Mouse (Mus musculus) heart, postnatal 36 days (tissue): ENCODE results near the gene Slc8a3. TPM values are rescaled to one million over a fixed set of nuclear protein-coding genes. Genes with fewer than 3 reads are reported as not detected.

ENCODE experiments used
- DNase-seq, 2 experiments: peaks; one replicate each; pipeline ENCODE4 v3.0.0; 2021 to 2022
- intact Hi-C: fragments of 180-260 bp; cut with DNase I; formaldehyde crosslinking; loops from one replicate; pipeline ENCODE4 v1.15.1; 2025
- total RNA-seq, 2 experiments: library from RNA; stranded (reverse); gene quantifications; 2 replicates each; pipeline ENCODE4 v1.2.3; 2021

The Slc8a3 gene
- total RNA-seq, 2 experiments from 2014 or later: 0.22 TPM; not detected in 1

- intact Hi-C loops: no loop called here
- DNase-seq: no peak
Observed at GRCm38 (mm10) chr12:81241096-81241495, 91.9 kb downstream of the Slc8a3 start.

DNA sequence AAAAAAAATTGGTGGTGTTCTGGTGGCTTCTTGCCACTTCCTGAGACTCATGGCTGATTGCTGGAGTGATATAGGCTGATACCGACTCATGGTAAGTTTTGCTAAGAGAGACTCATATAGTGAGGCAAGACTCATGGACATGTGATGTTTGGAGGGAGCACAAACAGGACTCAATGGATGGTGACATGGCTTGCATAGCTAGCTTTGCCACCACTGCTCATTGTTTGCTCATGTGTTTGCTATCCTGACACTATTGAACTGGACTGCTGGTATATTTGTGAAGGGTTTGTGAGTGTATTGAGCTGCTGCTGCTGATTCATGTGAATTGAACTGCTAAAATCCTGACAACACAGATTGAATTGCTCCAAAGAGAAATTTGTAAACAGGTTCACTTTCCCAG, 95.8 kb downstream of the Slc8a3 start:
- intact Hi-C loops: no loop called here
- no peak for DNase-seq

GRCm38 (mm10) chr12:81235456-81236330, 97.3 kb downstream of the Slc8a3 start:
- intact Hi-C loops: no loop called here

DNA sequence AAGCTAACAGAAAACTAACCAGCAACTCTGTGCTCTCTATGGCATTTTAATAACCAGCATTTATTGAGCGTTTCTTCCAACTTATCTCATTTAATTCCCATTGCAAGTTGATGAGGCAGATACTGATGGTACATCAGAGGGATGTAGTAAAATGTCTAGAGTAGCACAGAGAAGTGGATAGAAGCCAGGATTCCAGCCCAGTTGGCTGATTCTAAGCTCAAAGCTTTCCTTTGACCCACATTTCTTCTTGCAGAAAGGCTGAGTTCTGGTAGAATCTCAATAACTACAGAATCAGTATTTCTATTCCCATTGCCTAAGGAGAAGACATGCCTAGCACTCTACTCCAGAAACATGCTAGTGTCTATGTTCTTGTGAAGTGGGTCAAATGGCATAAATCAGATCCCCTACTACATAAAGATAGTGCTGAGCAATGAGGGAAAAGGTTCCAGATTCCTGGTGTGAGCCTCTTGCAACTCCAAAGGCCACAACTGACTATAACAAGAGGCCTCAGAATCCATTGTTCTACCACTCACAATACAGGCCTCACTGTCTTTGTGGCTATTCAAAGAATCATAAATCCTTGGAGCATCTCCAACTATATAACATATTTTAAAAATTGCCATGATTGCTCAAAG, 99.1 kb downstream of the Slc8a3 start:
- DNase-seq: no peak
- intact Hi-C loops: no loop called here

More at GRCm38 (mm10) chr12:81235456-81236330, 97.3 kb downstream of the Slc8a3 start:
- no peak for DNase-seq

DNA sequence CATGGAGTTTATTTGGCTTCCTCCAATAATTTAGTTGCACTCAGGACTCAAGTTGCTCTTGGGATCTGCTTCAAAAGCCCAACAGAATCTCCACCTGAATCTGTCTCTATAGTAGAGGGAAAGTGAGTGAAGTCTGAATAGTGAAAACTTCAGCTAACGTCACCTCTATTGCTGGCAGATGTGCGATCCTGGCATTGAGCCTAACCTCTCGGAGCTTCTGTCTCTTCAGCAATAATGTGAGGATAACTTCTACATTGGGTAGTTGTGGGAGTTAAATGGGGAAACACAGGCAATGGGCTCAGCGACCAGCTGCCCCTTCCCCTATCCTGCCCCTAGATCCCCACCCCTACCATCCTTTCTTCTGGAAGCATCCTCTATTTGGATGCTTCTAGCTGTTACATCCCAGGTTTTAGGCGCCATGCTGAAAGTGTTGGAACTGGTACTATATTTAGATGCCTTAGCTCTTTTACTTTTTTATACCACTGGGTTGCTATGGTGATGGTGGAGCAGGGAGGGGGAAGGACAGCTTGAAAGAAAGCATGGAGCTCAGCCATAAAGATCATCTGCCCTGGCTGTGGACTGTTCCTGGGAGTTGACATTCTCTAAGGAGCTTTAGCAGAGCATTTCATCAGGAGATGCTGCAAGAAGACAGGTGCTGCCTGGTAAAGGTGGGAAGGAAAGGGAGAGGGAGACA, 105.1 kb downstream of the Slc8a3 start:
- DNase-seq: no peak
- intact Hi-C loops: no loop called here

DNA sequence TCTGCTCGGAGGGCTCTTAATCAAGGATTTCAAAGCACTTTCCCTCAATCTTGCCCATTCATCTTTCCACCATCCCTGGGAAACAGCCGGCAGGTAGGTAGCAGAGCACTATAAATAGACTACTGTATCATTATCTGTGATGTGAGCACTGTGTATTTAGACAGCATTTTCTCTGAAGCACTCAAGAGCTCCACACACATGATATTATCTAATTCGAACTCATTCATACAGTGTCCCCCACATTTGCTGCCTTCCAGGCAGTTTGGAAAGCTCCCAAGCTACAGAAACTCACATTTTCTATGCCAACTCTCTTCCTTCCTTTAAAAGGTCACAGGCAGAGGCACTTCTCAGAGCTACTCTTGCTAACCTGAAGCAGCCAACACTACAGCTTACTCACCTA, 106.4 kb downstream of the Slc8a3 start:
- no peak for DNase-seq
- intact Hi-C loops: no loop called here

GRCm38 (mm10) chr12:81225966-81226577, 106.9 kb downstream of the Slc8a3 start:
- intact Hi-C loops: no loop called here
- DNase-seq: no peak

DNA sequence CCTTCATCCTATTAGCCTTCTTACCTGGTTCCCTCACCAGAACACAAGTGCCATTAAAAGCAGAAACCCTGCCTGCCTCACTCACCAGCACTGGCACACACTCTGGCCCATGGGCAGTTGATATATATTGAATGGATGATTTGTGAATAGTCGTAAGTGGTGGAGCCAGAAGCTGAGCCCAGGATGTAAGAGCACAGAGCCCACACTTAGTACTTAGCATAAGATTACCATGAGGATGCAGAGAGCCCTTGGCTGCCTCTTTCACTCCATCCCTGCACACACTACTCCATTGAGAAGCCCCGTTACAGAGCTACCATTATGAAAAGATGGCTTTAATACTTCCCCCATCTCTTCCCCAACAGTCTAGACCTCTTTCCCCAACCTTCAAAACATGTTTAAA, 108.1 kb downstream of the Slc8a3 start:
- intact Hi-C loops: no loop called here

DNA sequence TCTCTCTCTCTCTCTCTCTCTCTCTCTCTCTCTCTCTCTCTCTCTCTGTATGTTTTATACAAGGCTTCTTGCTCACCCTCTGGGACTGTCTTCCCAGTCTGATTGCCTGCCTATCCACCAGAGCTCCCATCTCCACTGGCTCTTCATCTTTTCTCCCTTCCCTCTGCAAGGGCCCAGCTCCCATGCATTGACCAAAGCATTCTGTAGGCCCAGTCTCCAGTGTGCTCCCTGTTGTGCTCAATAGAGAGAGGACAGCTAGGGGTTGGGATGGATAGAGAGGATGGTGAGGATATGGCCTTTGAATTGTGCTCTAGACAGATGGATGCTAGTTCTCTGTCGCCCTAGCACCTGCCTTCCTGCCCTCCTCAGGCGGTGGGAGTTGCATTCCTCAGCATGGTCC, 109.7 kb downstream of the Slc8a3 start:
- intact Hi-C loops: no loop called here
- no peak for DNase-seq

More for the DNA sequence above, 108.1 kb downstream of the Slc8a3 start:
- no peak for DNase-seq

GRCm38 (mm10) chr12:81219339-81219738, 113.6 kb downstream of the Slc8a3 start:
- DNase-seq: no peak
- intact Hi-C loops: no loop called here

DNA sequence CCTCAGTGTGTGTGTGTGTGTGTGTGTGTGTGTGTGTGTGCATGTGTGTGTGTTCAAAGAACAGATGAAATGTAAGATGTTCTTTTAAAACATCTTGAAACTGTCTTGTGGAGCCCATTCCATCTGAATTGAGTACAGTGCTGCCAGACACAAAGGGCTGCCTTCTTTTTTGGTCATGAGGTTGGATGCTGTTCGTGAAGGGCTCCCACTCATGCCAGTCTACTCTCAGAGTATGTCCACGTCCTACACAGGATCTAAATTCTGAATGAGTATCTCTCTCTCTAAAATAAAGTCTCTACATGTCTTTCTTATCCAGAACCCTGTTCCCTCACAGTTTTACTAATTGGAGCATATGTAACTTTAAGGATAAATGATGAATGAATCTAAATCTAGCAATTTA, 124.4 kb downstream of the Slc8a3 start:
- DNase-seq: no peak
- intact Hi-C loops: no loop called here

GRCm38 (mm10) chr12:81205619-81206560, 127.1 kb downstream of the Slc8a3 start:
- DNase-seq: peak; percentile 21 to 42
- intact Hi-C loops: no loop called here

- no peak for DNase-seq
- intact Hi-C loops: no loop called here
Observed at GRCm38 (mm10) chr12:81203226-81203625, 129.8 kb downstream of the Slc8a3 start.

DNA sequence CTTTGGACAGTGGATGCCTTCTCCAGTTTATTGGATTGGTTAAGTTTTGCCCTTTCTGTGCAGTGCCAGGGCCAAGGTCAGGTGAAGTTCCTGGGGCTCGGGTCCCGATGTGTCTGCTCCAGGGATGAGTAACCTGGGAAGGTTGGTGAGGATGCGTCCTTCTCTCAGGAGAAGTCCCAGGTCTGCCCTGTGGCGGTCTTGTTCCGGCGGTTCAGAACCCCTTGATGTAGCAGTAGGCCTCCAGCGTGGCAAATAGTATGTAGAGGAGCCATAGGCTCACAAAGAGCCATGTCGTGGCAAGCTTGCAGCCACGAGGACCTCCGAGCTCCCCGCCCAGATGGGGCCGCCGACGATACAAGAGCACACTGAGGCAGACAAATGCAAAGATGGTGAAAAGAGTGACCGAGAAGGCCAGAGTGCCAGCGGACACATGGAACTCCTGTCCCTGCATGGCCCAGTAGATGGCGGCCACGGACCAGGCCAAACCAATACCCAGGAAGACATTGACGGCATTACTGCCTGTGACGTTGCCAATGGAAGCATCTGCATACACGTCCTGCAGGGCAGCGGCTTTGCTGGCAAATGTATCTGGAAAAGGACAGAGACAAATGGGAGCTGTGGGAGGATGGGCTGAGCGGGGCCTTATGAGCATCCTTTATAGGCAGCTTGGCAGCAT, 133.6 kb downstream of the Slc8a3 start:
- intact Hi-C loops: loop anchor here (1.0 kb wide), 1 partner anchor 203 kb away; no protein-coding TSS in a partner anchor
- DNase-seq: peak; percentile 36 to 46

DNA sequence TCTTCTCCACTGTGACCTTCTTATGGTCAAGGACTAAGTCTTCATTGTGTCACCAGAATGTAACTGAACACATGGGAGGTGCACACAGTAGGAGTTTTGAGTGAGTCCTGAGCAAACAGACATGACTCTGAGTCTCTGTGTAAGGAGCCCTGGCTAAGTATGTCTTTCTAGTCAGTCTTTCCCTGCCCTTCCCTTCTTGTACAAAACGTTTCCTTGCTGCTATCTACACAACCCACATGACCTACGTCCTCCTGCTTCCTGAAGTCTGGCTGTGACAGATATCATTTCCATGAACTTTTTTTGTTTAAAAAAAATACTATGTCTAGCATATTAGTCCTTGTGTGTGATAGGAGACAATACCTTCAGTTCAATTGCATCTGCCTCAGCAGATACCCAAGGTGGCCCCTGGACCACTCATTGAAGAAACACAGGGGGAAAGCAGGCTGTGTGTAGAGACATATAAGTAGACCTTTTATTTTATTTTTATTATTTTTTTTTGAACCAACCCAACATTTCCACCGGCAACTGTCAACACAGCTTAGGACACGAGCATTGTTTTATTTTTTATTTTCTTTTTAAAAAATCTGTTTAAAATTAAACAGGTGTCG, 135.4 kb downstream of the Slc8a3 start:
- DNase-seq: no peak
- intact Hi-C loops: no loop called here

DNA sequence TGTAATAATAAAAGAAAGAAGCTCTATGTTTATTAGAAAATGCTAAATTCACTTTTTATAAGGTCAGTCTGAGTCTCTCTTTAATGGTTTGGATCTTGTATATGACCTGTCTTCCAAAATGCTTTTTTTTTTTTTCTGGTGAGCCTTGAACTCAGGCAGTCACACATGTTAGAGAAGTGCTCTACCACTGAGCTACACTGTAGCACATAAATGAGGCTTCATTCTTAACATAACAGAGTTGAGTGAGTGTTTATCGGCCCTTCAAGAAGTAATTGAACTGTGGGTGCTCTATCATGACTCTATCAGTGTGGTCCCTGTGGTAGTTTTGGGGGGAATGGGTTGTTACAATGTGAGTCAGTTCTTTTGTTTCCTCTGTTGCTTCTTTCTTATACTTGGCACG, 139.0 kb downstream of the Slc8a3 start:
- DNase-seq: no peak
- intact Hi-C loops: no loop called here

- intact Hi-C loops: no loop called here
- no peak for DNase-seq
Observed at GRCm38 (mm10) chr12:81189636-81190035, 143.3 kb downstream of the Slc8a3 start.

GRCm38 (mm10) chr12:81188996-81189395, 144.0 kb downstream of the Slc8a3 start:
- DNase-seq: no peak
- intact Hi-C loops: no loop called here

- no peak for DNase-seq
- intact Hi-C loops: no loop called here
Observed at GRCm38 (mm10) chr12:81188423-81188822, 144.6 kb downstream of the Slc8a3 start.
